Mouse (Mus musculus) thymus, postnatal 14 days (tissue): ENCODE results near the gene Oxnad1.
"Not testable (repeated sequence)": the region's sequence is repeated elsewhere in the genome, so short reads cannot be mapped to it uniquely, and the experiment has no call there.

Experiments
- DNase-seq: peaks from one replicate; pipeline ENCODE4 v3.0.0; 2021

The Oxnad1 gene

GRCm38 (mm10) chr14:32091704-32092103 lies 6.5 kb downstream of the Oxnad1 start:
- DNase-seq: no peak

- DNase-seq: no peak
Observed at GRCm38 (mm10) chr14:32093018-32093417, 7.8 kb downstream of the Oxnad1 start.

DNA sequence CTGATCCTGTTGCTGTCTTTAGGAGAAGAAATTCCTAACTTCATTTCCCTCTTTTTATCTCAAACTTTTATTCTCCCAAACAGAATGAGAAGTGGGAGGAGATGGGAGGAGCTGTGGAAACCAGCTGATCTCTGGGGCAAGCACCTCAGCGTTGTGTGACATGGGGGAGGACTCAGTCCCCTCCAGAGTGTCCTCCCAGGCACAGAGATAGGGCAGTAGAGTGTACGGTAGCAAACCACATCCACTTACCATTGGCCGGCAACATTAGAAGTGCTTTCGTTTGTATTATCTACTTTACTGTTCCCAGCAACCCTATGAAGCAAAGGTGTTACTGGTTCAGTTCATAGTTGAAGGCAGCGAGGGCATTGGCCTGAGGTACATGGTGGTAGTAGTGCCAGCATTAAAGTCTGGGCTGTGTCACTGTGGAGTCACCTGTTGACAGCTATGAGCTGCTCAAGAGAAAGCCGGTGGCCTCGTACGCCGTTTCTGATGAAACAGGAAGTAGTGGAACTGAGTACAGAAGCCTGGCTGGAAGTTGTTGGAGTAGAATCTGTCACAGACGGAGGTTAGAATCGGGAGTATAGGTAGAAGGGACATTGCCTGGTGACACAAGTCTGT lies 8.4 kb downstream of the Oxnad1 start:
- peak; percentile 14 for DNase-seq

DNA sequence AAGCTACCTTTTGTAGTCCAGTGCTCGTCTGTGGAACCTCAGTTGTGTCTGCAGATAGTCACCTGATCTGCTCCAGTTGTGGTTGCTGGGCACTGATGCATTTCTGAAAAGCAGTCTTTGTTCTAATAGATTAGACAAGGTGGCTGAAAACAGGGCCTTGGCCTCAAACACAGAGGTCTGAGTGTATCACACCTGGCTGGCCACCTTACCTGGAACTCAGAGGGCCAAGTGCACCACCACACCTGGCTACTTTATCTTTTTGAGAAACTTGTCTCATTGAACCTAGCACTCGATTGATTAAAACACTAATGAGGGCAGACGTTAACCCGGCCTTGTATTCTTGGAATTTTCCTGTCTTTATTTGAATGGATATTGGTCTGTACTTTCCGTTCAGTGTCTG lies 10.5 kb downstream of the Oxnad1 start:
- no peak for DNase-seq

DNA sequence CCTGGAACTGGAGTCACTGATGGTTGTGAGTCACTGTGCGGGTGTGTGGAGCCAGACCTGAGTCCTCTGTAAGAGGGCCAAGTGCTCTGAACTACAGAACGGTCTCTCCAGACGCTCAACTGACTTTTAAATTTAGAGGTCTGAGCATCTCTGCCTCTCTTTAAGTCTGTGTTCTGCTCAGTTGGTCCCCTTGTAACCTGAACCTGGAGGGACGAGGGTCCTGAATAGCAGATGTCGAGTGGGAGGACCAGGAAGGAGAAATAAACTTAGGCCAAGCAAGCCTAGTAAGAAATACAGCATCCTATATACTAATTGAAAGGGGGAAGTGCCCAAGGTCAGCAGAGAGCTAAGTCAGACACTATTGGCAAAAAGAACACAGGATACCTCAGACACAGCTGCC lies 11.6 kb downstream of the Oxnad1 start:
- DNase-seq: no peak

- DNase-seq: no peak
Observed at GRCm38 (mm10) chr14:32097691-32098090, 12.5 kb downstream of the Oxnad1 start.

DNA sequence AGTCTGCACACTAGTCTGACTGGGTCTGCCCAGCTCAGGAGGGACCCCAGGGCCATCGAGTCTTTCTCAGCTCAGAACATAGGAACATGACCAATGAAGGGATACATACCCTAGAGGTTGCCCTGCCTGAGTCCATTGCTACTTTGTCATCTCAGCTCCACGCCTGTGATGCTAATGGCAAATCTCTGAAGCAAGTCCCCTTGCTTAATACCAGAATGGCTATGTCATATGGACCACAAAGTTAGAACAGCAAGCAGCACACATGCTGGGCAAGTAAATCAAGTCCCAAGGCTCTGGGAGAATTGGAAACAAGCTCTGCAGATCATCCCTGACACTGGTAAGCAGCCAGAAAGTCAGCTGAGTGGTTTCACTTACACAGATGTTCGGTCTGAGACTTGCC lies 13.8 kb downstream of the Oxnad1 start:
- no peak for DNase-seq

GRCm38 (mm10) chr14:32103556-32103955 lies 18.4 kb downstream of the Oxnad1 start:
- DNase-seq: no peak

DNA sequence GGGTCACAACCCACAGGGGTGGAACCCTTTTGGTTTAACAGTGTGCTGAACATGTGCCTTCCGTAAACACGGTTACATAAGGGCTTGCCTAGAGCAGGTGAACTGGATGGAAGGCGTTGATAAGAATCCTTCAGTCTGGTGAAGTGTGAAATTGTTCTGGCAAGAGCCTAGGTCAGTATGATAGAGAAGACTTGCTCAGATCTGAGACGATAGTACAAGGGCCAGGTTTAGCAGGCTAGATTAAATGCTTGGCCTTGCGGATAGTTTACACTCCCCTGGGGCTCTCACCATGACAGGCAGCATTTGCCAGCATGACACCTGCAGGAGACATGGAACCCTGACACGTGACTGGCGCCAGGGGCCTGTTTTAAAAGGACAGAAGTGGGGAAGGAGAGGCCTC lies 20.5 kb downstream of the Oxnad1 start:
- DNase-seq: no peak

- DNase-seq: no peak
Observed at GRCm38 (mm10) chr14:32106911-32107310, 21.7 kb downstream of the Oxnad1 start.

GRCm38 (mm10) chr14:32112124-32112523 lies 26.9 kb downstream of the Oxnad1 start:
- not testable (repeated sequence) for DNase-seq

DNA sequence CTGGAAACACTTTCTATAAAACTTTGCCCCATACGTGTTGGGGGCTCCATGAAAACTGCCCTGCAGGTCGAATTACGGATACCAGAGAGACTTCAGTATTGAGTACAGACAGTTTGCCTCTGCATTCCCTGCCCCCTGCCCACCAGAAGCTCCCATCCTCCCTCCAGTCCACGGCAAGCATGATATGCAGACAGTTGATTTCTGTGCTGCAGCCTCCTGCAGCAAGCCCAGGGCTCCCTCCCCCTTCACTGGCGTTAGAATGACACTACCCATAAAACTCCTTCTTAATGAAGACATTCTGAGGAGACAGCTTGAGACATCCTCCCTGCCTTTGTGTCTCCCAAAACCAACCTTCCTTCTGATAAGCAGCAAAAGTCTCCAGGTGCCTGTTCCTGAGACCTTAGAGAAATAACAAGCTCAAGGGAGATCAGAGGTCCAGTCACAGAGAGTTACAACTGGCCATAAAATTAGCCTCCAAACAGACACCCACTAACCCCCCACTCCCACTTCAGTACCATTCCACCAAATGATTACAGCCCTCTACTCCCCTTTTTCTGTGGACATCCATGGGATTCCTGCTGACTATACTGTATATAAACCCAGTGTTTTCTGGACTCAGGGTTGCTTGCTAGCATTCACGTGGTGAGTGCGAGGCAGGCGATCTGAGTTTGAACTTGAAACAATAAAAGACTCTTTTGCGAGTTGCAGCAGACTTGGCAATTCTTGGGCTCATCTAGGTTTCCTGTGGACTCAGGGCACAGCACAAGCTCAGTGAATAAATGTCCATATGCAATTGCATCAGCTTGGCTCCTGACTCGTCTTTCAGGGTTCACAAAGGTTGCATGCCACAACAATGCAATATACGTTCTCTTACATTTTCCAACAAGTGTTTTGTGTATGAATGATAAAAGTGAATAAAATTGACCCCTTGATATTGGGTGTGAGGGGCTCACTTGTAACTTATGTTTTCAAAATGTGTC lies 36.1 kb downstream of the Oxnad1 start:
- no peak for DNase-seq

DNA sequence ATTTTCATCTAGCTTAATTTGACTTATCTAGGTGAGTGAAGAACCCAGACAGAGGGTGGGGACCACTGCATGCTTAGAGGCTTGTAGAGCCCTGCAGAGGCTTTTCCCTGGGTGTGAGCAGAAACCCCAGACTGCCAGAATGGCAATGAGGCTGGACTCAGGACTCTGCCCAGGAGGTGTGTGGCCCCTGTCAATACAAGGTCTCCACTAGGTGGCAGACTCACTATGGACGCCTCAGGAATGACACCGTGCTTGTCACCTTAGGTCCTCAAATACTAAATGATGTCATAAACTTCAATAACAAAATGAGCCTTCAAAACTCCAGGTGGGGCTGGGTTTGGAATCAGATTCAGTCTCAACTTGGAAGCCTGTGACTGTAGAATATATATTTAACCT lies 36.7 kb downstream of the Oxnad1 start:
- peak; percentile 50 for DNase-seq

DNA sequence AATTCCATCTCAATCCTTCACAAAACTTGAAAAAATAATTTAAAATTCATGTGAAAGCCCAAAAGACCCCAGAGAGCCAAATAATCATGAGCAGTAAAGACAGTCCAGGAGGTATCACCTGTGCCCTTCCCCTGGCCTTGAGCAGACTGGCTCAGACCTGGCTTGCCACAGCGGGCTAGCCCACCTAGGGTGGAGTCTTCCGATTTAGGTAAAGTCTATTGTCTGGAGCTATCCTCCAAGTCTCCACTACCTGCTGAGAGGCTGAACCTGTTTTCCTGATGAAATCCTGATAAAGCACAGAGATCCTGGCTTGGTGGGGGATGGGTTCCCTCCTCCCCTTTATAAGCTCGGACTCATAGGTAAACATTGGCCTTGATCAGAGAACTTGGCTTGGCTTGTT lies 39.1 kb downstream of the Oxnad1 start:
- DNase-seq: no peak

GRCm38 (mm10) chr14:32125256-32125655 lies 40.1 kb downstream of the Oxnad1 start:
- DNase-seq: not testable (repeated sequence)

DNA sequence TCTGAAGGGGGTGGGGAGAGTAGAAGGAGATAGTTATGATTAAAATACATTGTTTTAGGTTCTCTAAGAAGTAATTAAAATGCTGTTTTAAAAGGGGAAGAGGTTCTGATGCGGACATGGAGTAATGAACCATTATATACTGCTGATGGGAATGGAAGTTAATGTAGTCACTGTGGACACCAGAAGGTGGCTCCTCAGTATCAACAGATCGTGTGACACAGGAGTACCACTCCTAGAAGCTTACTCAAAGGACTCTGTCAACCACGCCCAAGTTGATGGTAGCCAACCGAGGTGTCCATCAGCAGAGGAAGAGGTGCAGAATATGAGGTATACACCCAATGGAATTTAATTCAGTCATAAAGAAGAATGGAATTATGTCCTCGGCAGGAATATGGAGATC lies 43.2 kb downstream of the Oxnad1 start:
- DNase-seq: no peak

DNA sequence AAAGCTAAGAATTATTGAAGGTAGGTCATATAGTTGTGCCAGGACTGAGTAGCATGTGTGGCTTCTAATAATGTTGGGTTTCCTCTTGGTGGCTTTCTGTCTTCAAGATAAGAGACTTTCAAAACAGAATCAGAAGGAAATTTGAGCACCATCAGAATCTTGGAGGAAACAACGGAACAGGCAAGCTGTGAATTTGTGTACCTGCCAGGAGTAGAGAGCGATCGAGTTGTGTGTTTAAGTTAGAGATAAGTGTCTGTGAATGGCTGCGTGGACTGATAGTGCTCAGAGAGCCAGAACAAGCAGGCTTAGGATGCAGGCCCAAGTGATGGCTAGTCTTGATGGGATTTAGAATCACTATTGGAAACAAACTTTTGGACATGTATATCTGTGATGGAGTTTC lies 46.7 kb downstream of the Oxnad1 start:
- DNase-seq: no peak

DNA sequence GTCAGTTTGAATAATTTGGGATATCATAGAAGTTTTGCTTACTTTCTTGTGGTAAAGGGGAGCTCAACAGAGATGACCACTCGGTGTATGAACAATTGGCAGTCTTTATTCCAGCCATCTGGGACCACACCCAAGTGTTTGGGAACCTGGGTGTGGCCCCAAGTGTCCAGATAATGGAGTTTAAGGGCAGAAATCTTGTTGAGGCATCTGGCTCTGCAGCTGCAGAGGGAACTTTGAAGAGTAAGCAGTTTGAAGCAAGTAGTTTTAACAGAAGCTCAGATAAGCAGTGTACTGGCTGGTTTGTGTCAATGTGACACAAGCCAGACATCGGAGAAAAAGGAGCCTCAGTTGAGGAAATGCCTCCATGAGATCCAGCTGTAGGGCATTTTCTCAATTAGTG lies 49.1 kb downstream of the Oxnad1 start:
- no peak for DNase-seq

- not testable (repeated sequence) for DNase-seq
Observed at GRCm38 (mm10) chr14:32136467-32136866, 51.3 kb downstream of the Oxnad1 start.

- DNase-seq: no peak
Observed at GRCm38 (mm10) chr14:32140359-32140965, 55.3 kb downstream of the Oxnad1 start.

DNA sequence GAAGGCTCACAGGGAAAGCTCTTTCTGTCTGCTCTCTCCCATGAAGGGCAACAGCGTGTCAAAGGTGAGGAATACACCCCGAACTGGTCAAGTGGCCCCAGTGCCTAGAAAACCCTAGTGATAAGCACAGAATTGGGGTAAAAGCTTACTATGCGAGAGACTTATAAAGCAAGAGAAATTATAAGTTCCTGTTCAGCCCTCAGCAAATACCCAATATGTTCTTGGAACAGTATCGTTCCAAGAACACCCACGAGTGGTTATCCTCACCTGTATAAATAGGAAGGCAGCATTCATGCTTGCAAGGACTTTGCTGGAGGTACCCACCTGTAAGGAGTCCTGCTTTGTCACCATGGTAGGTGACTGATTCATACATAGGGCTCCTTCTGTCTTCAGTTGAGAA lies 56.5 kb downstream of the Oxnad1 start, which contains the start of gene Msmb:
Msmb (plus strand) TSS at position 301 of the 400 bp plus-strand sequence.
- DNase-seq: no peak

GRCm38 (mm10) chr14:32144734-32145133 lies 59.6 kb downstream of the Oxnad1 start:
- DNase-seq: no peak

DNA sequence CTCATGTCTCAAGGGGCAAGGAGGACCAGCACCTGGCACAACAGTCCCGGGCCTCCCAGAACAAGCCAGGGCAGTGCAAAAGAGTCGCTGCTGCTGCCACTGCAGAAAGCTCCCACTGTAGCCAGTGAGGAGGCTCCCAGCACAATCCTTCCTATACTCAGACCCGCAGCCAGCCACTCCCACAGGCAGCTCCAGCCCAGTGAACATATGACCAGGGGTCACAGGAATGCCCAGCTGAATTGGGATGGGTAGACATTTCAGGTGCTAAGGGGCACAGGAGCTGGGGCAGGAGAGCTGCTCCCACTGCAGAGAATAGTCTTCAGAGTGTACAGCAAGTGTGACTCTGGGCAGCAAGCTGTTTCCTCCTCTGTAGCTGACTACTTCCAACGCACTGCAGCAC lies 60.2 kb downstream of the Oxnad1 start:
- DNase-seq: no peak
